Mouse (Mus musculus): Measurements from ENCODE around the gene Adamtsl5.

The Adamtsl5 gene

GRCm38 (mm10) chr10:80321014-80321669 lies 27.1 kb downstream of the Adamtsl5 start:
- DNase-seq (ENCODE audit: low read depth, low spot score): no peak

- peak; percentile 79 for DNase-seq (ENCODE audit: low read depth, low spot score)
Measured at GRCm38 (mm10) chr10:80320340-80320760, 27.9 kb downstream of the Adamtsl5 start, which contains the start of gene 2310011J03Rik. TSS of gene 2310011J03Rik (minus strand) at chr10:80320537.

DNA sequence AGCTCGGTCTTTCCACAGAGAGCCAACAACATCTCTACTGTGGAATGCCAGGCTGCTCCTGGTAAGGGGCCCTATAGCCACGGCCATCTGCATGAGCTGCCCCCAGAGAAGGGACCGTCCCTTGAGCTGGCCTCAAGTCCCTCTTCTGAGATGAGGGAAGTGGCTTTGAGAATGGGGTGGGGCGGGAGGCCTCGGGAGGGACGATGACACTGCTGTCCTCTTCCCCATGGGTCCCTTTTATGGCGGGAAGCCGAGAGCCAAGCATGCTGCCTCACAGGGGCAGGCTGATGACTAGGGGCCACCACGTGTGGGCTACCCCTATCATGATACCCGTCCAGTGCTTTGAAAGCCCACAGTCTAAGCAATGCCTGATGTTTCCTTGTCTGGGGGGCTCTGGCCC lies 31.2 kb downstream of the Adamtsl5 start:
- no peak for DNase-seq (ENCODE audit: low read depth, low spot score)

- no peak for DNase-seq (ENCODE audit: low read depth, low spot score)
Measured at GRCm38 (mm10) chr10:80316359-80316781, 31.8 kb downstream of the Adamtsl5 start.

DNA sequence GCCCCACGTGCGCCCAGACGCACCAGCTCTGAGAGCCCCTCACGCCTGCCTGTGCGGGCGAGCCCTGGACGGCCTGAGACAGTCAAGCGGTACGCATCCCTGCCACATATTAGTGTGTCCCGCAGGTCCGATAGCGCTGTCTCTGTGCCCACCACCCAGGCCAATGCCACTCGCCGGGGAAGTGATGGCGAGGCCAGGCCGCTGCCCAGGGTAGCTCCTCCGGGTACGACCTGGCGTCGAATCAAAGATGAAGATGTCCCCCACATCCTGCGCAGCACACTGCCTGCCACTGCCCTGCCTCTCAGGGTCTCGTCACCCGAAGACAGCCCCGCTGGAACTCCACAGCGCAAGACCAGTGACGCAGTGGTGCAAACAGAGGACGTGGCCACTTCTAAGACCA lies 32.9 kb downstream of the Adamtsl5 start:
- DNase-seq (ENCODE audit: low read depth, low spot score): no peak

DNA sequence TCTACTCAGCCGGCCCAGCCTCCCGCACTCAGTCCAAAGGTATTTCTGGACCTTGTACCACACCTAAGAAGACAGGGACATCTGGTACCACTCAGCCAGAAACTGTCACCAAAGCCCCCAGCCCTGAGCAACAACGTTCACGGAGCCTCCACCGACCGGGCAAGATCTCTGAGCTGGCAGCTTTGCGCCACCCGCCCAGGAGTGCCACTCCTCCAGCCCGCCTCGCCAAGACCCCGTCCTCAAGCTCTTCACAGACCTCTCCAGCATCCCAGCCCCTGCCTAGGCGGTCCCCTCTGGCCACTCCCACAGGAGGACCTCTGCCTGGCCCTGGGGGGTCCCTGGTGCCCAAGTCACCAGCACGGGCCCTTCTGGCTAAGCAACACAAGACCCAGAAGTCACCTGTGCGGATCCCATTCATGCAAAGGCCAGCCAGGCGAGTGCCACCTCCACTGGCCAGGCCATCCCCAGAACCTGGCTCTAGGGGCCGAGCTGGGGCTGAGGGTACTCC lies 33.7 kb downstream of the Adamtsl5 start:
- DNase-seq (ENCODE audit: low read depth, low spot score): no peak

DNA sequence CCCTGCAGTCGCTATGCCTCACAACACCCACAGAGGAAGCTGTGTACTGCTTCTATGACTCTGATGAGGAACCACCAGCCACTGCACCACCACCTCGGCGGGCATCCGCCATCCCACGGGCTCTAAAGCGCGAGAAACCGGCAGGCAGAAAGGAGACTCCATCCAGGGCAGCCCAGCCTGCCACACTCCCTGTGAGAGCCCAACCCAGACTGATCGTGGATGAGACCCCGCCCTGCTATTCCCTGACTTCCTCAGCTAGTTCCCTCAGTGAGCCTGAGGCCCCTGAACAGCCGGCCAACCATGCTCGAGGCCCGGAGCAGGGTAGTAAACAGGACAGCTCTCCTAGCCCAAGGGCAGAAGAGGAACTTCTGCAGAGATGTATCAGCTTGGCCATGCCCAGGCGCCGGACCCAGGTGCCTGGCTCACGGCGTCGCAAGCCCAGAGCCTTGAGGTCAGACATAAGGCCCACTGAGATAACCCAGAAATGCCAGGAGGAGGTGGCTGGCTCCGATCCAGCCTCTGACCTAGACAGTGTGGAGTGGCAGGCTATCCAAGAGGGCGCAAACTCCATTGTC lies 34.5 kb downstream of the Adamtsl5 start:
- no peak for DNase-seq (ENCODE audit: low read depth, low spot score)

GRCm38 (mm10) chr10:80312586-80313504 lies 35.4 kb downstream of the Adamtsl5 start:
- no peak for DNase-seq (ENCODE audit: low read depth, low spot score)

GRCm38 (mm10) chr10:80311560-80311959 lies 36.7 kb downstream of the Adamtsl5 start:
- DNase-seq (ENCODE audit: low read depth, low spot score): no peak

- DNase-seq (ENCODE audit: low read depth, low spot score): no peak
Measured at GRCm38 (mm10) chr10:80304862-80305261, 43.4 kb downstream of the Adamtsl5 start.

GRCm38 (mm10) chr10:80304458-80304857 lies 43.8 kb downstream of the Adamtsl5 start:
- no peak for DNase-seq (ENCODE audit: low read depth, low spot score)

DNA sequence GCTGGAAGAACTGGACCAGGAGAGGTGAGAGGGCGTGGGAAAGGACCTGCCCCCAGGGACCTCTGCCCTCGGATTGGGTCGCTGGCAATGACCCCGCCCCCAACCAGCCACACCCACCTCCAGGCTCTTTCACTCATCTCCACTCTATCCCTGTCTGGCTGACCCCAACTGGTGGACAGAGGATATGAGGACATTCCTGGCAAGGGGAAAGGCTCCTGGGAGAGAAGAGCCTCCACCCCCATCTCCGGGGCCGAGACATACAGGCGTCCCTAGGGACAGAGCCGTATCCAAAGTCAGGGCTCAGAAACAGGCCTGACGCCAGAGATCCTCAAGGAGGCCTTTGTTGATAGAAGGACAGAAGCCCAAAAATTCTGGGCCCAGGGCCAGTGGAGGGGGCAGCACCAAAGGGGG lies 45.7 kb downstream of the Adamtsl5 start:
- DNase-seq (ENCODE audit: low read depth, low spot score): no peak

DNA sequence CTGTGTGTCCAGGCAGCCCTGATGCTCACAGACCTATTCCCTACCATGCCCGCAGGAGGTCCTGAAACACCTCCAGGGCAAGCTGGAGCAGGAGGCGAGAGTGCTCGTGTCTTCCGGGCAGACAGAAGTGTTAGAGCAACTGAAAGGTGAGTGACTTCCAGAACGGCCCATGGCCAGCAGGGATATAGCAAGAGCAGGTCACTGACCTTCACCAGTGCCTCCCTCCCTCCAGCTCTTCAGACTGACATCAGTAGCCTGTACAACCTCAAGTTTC lies 46.2 kb downstream of the Adamtsl5 start:
- no peak for DNase-seq (ENCODE audit: low read depth, low spot score)

GRCm38 (mm10) chr10:80301256-80302081 lies 46.7 kb downstream of the Adamtsl5 start:
- DNase-seq (ENCODE audit: low read depth, low spot score): no peak

DNA sequence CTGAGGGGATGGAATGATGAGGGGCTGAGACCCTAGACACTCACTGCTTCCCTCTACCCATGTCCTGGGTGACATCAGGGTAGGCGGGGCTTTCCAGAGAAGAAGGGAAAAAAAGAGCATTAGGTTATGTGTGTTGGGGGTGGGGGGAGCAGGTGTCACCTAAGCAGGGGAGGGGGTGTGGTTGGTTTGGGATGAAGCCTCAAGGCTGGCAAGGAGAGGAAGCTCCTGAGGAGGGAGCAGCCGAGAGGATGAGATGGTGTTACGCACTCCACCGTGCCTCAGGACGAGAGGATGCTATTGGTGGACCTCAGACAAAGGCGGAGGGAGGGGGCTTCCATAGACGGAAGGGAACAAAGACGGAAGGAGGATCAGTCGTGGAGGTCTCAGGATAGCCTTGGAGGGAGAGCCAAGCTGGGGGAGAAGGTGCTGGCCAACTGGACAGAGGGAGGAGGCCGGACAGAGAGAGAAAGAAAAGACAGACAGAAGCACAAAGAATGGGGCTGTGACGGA lies 47.5 kb downstream of the Adamtsl5 start:
- DNase-seq (ENCODE audit: low read depth, low spot score): no peak

DNA sequence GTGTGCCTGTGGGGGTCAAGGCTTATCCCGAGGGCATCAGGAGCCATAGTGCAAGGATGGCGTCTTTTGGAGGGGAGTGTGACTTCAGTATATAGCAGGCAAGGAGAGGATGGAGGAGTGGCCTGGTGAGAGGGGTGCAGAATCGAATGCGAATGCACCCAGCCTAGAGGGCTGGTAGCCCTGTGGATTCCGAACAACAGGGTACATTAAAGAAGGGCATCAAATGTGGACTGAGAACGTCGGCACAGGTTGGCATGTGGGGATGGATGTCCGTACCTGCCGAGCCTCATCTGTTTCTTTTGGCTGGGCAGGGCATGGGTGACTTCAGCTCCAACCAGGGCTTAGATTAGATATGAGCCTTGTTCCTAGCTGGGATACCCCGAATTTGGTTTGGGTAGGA lies 48.4 kb downstream of the Adamtsl5 start:
- no peak for DNase-seq (ENCODE audit: low read depth, low spot score)

DNA sequence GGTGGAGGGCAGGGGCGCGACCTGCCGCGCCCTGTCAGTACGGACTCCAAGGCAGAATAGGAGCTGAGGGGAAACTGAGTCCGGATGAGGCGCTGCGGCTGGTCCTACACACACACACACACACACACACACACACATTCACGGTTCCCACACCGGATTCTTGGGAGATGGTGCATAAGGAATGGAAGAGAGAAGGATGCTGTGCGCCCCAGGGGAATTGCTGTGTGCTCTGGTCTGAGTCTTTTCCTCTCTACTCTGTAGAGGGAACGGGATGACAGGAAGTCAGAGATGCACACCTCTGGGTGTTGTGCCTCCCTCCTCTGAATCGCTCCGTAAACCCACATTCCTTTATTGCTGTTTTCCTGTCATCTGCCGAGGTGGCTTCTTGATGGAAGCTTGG lies 48.9 kb downstream of the Adamtsl5 start:
- no peak for DNase-seq (ENCODE audit: low read depth, low spot score)

DNA sequence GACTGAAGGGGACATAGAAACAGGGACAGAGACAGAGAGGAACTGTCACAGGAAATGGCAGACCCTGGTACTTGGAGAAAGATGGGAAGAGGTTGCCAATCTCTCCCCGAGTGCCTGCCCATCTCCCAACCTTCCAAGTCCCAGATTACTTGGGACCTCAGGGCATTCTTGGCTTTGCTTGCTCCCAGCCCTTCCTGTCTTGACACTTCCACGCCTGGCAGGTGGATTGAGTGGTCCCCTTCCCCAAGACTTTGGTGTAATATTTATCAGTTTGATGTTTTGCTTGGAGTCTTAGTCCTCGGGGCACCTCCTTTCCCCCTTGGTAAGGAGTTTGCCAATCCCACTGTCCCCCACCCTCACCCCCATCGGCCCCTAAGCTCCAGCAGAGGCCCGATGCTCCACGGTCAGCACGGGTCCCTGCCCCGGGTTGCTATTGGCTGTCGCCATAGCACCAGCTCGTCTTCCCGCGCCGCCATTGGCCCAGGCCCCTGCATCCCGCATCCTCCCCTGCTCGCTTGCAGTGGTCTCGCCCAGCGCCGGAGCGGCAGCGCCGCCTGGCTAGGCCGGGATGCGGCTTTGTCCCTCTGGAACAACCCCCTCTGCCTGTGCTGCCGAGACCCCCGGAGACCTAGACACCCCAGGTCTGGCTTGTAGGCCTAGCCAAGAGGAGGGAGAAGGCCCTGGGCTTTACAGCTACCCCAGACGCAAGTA lies 49.5 kb downstream of the Adamtsl5 start:
- DNase-seq (ENCODE audit: low read depth, low spot score): no peak

DNA sequence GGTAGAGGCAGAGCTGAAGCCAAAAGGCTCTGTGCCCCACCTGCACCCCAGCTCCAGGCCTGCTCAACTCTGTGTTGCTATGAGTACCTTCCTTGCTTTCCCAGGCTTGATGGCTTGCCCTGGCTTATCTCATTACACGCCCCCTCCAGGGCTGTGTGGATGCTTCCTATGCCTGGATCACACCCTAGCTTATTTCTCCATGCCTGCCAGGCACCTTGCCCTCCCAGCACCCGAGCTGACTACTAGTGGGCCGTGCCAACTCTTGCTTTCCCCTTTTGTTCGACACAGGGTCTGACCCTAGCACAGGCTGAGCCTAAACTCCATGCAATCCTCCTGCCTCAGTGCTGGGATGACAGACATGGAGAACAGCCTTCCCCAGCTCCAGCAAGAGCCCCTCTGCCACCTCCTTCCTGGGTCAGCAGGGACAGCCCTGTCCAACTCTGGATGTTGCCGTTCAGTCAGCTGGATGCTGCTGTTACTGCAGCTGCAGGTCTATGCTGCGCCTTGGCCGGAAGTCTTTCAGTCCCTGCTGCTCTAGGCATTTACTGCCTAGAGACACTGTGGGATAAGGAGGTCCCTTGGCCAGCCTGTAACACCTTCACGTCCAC lies 50.6 kb downstream of the Adamtsl5 start:
- DNase-seq (ENCODE audit: low read depth, low spot score): no peak

- DNase-seq (ENCODE audit: low read depth, low spot score): no peak
Measured at GRCm38 (mm10) chr10:80296824-80297223, 51.4 kb downstream of the Adamtsl5 start.

All from retina, adult 2 months (tissue).